Mouse (Mus musculus) CH12.LX (cell line): ENCODE data around the gene Ice1.

ENCODE experiments used
- CTCF ChIP-seq, 2 experiments: IDR thresholded peaks in 1 of 2; conservative IDR thresholded peaks in 1 of 2; 2 replicates each; pipeline ENCODE4 v1.5.1; 2011 to 2012; ENCODE audit warnings: low read depth in 2 of 2, low read length in 2 of 2, improper control_type of control experiment in 1 of 2, inconsistent platforms in 1 of 2, mild to moderate bottlenecking in 1 of 2, moderate library complexity in 1 of 2
- E2F4 ChIP-seq: IDR thresholded peaks from 2 replicates; pipeline ENCODE4 v1.6.1; 2011; ENCODE audit warnings: low read depth, low read length, improper control_type of control experiment; ENCODE audit not compliant: insufficient replicate concordance
- EP300 ChIP-seq: IDR thresholded peaks from 2 replicates; pipeline ENCODE4 v1.6.1; 2011; ENCODE audit warnings: low read length, improper control_type of control experiment
- HCFC1 ChIP-seq: IDR thresholded peaks from 2 replicates; pipeline ENCODE4 v1.6.1; 2012; ENCODE audit warnings: low read depth, mild to moderate bottlenecking, inconsistent platforms, low read length, improper control_type of control experiment
- MAFK ChIP-seq: IDR thresholded peaks from 2 replicates; pipeline ENCODE4 v1.6.1; 2011; ENCODE audit warnings: low read length, improper control_type of control experiment; ENCODE audit not compliant: insufficient replicate concordance
- MEF2A ChIP-seq: IDR thresholded peaks from 2 replicates; pipeline ENCODE4 v1.6.1; 2014; ENCODE audit warnings: low read depth, mild to moderate bottlenecking, inconsistent platforms, low read length, improper control_type of control experiment, borderline replicate concordance
- NELFE ChIP-seq: IDR thresholded peaks from 2 replicates; pipeline ENCODE4 v1.6.1; 2011; ENCODE audit warnings: low read depth, low read length, improper control_type of control experiment
- POLR2A ChIP-seq: IDR thresholded peaks from 2 replicates; pipeline ENCODE4 v1.6.1; 2011; ENCODE audit warnings: low read depth, mild to moderate bottlenecking, improper control_type of control experiment, low read length
- POLR2AphosphoS2 ChIP-seq: IDR thresholded peaks from 2 replicates; pipeline ENCODE4 v1.6.1; 2011; ENCODE audit warnings: low read depth, low read length, improper control_type of control experiment
- SIN3A ChIP-seq: IDR thresholded peaks from 2 replicates; pipeline ENCODE4 v1.6.1; 2012; ENCODE audit warnings: low read length, improper control_type of control experiment, inconsistent platforms
- TCF12 ChIP-seq: IDR thresholded peaks from 2 replicates; pipeline ENCODE4 v1.6.1; 2014; ENCODE audit warnings: low read depth, mild to moderate bottlenecking, inconsistent platforms, low read length, improper control_type of control experiment
- UBTF ChIP-seq: IDR thresholded peaks from 2 replicates; pipeline ENCODE4 v1.6.1; 2012; ENCODE audit warnings: low read depth, mild to moderate bottlenecking, inconsistent platforms, low read length, improper control_type of control experiment, moderate library complexity
- ZC3H11A ChIP-seq: IDR thresholded peaks from 2 replicates; pipeline ENCODE4 v1.6.1; 2012; ENCODE audit warnings: low read depth, mild to moderate bottlenecking, inconsistent platforms, low read length, improper control_type of control experiment
- ZKSCAN1 ChIP-seq: IDR thresholded peaks from 2 replicates; pipeline ENCODE4 v1.6.1; 2012; ENCODE audit warnings: low read depth, inconsistent platforms, low read length, improper control_type of control experiment, borderline replicate concordance

- no peak for TF ChIP-seq POLR2A
- TF ChIP-seq EP300: no peak
- no peak for TF ChIP-seq CTCF (conservative IDR thresholded peaks at IDR 0.05 in 1 of 2, IDR thresholded peaks at IDR 0.05 in 1 of 2; ENCODE audit: low read depth in 2 of 2, low read length in 2 of 2)
- TF ChIP-seq SIN3A: no peak
- no peak for TF ChIP-seq E2F4
- TF ChIP-seq TCF12: no peak
- TF ChIP-seq ZC3H11A: no peak
- TF ChIP-seq MAFK: no peak
- TF ChIP-seq NELFE: no peak
- no peak for TF ChIP-seq MEF2A
- no peak for TF ChIP-seq POLR2AphosphoS2
- no peak for TF ChIP-seq UBTF
- TF ChIP-seq HCFC1: no peak
- TF ChIP-seq ZKSCAN1: no peak
Observed at GRCm38 (mm10) chr13:70655570-70655969, 18.1 kb upstream of the Ice1 start.
